Mouse (Mus musculus) heart, adult 11 months (tissue): ENCODE measurements around the gene Tor3a.

ENCODE experiments used
- DNase-seq: peaks from one replicate; pipeline ENCODE4 v3.0.0; 2022

The Tor3a gene

GRCm38 (mm10) chr1:156669208-156669983, 4.8 kb downstream of the Tor3a start:
- DNase-seq = peak; percentile 79

GRCm38 (mm10) chr1:156668602-156669001, 5.6 kb downstream of the Tor3a start:
- peak; percentile 81 for DNase-seq

GRCm38 (mm10) chr1:156667141-156667926, 6.8 kb downstream of the Tor3a start:
- peak; percentile 93 for DNase-seq

GRCm38 (mm10) chr1:156665777-156666176, 8.4 kb downstream of the Tor3a start:
- DNase-seq = peak; percentile 69

- DNase-seq = peak; percentile 76
Measured at GRCm38 (mm10) chr1:156660660-156661236, 13.4 kb downstream of the Tor3a start.

- peak; percentile 94 for DNase-seq
Measured at GRCm38 (mm10) chr1:156659906-156660659, 14.1 kb downstream of the Tor3a start.

DNA sequence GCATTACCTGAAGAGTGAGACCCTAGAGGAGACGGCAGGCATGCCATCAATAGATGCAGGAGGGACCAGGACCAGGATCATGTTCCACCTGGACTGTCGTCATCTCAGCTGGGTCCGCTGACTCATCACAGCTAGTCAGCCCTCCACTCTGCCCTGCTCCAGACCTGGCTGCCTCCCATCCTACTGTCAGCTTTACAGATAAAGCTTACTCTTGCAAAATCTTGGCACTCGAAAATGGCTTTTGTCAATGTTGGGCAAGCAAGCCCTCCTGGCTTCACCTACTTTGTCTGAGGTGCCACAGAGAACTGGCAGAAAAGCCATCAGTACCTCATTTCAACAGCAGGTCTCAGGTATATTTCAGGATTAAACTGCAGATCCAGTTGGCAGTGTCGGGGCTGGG, 15.5 kb downstream of the Tor3a start:
- peak; percentile 96 for DNase-seq

DNA sequence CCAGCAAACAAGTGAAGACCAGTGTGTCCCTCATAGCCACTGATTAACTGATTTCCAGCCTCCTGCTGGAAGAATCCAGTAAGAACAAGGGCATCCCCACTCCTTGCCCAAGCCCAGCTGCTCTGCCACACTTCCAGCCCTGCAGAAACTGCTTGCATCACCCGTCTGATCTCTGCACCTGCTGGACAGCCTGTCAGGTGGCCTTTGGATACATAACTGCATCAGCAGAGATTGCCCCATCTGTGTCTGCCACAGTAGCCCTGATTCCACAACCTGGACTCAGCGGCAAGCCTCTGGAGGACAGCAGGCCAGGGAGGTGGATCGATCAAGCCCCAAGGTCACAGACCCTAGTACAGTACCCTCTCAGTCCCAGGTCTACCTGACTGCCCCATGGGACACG, 16.6 kb downstream of the Tor3a start:
- no peak for DNase-seq

DNA sequence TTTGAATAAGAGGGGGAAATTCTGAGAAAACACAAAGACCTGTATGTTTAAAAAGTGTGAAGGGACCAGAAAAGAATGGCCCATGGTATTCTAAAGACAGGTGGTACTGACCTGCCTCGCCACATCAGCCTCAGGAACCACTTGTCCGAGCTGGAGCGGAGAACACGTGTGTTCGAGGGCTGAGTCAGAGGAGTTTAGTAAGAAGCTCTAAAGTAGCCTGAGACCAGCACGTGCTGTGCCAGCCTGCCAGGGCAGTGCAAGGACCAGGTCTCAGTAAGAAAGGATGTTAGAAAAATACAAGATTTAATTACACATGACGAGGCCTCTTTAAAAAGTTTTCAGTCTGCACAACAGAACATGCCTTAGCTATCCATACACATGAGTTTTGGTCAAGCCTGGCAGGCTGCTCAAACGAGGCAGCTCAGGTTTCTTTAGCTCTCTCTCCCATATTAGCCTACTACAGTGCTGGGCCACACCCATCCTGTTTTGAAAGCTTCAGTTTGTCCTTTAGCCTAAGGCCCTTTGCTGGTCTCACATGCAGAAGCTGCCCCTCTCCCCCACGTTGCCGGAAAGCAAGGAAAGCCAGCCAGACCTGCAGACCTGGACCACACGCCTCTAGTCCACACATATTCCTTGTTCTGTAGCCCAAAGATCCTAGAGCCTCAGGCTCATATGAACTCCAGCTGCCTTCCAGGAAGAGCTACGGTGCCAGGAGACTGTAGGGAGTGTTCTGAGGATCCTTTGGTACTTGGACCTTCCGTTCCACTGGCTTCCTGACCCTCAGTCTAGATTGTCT, 19.2 kb downstream of the Tor3a start:
- DNase-seq = peak; percentile 91

DNA sequence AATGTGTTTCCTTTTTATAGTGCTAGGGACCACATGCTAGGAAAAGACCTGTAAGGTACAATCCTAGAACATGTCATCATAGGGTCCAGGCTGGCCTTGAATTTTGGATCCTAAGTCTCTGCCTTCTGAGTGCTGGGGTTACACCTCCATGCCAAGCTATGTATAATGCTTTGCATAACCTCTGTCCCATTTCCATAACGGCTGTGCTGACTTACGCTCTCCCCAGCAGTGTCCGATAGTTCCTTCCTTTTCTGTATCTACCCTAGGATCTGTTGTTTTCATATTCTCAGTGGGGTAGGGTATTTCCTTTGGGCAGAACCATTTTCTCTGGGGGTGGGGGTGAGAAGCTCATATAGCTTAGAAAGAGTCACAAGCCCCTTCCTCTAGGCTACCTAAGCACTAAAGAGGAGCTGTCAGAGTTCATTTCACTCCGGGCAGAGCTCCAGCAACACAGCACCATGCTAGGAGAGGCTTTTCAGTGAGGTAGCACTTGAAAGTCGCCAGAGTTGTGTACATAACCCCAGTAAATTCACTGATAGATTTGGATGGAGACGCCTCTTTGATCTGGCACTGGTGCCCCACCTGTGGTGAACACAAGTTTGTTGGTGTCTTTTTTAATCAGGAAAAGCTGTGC, 21.9 kb downstream of the Tor3a start:
- DNase-seq = no peak

DNA sequence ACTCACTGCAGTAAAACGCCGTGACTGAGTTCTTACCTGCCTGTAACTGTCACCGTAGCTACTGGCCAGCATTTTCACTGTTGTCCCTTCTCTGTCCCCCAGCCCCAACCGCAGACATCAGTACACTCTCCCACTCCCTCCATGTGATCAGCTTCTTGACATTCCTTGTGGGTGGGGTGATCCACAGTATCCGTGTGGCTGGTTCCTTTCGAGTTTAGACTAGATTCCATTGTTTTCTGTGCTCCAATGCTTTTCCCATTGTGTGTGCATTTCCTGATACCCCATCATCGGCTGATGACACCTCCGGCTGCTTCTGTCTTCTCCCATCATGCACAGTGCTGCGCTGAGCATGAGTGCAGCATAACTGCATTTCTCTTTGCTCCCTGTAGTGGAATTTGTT, 23.5 kb downstream of the Tor3a start:
- peak; percentile 90 for DNase-seq

GRCm38 (mm10) chr1:156648705-156649104, 25.5 kb downstream of the Tor3a start:
- peak; percentile 75 for DNase-seq

- peak; percentile 53 for DNase-seq
Measured at GRCm38 (mm10) chr1:156645971-156646370, 28.2 kb downstream of the Tor3a start.

- DNase-seq = peak; percentile 81
Measured at GRCm38 (mm10) chr1:156644780-156645523, 29.2 kb downstream of the Tor3a start.

DNA sequence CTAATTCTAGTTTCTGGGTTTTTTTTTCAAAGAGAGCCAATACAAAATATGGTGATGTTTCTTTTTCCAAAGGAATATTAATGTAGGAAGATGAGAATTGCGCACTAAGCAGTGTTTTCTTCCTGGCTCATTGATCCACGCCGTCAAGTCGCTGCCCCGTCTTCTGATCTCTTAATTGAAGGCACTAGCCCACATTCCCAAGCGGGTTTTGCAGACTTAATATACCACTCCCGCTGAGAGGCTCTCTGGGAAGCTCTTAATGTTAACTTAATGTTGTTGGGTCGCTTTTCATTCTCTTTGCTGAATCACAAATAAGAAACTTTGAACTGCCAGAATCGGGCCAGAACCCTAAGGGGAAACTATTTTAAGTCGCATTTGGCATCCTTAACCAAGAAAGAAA, 30.1 kb downstream of the Tor3a start:
- peak; percentile 57 for DNase-seq

DNA sequence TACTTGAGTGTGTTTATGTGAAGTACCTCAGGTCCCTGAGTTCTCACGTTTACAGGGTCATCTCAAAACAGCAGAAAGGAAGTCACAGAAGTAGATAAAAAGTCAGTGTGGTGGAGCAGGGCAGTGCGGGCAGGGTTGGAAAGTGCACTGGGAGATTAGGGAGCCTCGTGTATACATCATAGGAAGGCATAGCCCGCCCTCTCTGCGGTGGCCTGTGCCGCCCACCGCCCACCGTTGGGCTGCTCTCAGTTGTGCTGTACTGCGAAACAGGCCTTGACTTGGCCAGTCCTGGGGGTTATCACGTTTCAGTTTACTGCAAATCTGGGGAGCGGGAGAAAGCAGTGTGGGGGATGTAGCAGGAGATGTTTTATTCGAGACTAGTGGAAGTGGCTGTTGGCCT, 31.3 kb downstream of the Tor3a start:
- peak; percentile 72 for DNase-seq

DNA sequence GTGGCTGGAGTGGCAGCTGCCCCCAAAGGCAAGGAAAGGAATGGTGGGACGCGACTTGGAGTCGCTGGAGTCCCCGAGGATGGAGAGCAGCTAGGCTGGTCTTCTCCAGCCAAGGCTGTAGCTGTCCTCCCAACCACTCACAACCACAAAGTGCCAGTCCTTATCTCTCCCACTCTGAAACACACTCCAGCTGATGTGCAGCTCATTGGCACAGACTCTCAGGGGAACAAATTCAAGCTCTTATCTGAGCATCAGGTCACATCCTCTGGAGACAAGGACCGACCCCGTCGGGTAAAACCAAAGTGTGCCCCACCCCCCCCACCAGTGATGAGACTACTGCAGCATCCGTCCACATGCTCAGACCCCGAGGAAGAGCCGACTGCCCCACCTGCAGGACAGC, 32.3 kb downstream of the Tor3a start:
- peak; percentile 82 for DNase-seq

DNA sequence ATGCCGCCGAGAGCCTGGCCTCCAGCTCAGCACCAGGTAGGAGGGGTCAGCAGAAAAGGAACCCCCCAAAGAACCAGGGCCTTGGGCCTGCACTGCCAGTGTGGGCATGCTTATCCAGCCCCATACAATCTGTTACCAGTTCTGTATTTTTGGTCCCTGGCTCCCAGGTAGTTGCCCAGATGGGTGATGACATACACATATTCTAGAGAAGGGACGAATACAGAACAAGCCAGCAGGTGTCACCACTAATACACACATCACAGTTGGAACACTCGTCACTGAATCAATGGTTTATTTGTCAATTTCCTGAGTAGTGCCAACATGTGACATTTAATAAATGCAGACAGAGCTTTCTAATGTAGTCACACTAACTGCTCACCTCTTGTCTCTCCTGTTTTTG, 33.6 kb downstream of the Tor3a start:
- DNase-seq = peak; percentile 87

DNA sequence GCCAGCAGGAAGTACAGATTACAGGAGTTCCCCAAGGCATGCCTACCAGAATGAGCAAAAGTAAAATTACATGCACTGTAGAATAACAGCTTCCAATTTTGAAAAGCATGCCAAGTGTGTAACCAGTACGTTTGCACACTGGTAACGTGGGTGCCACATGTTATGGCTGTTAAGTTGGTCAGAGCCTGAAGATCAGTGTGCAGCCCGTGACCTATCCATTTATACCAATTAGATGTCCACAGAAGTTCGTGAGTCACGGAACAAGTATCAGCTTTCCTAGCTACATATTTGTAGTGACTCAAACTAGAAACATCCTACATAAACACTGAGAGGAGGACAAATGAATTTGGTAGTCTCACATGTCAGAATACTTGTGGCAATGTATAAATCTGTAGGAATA, 34.7 kb downstream of the Tor3a start:
- DNase-seq = peak; percentile 8

DNA sequence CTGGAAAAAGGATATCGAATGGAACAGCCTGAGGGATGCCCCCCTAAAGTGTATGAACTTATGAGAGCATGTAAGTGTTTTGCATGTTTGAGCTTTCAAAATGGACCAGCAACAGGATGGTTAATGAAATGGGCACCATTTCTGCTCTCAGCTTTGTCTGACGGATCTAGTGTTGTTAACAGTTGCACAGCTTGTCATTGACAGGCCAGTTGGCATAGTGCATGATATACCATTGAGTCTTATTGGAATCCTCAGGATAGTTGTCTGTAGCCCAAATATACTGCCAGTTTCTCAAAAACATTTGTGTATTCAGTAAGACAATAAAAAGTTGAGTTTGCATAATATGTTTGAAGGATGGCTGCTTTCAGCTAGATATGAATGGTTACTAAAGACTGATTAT, 39.0 kb downstream of the Tor3a start:
- DNase-seq = no peak

GRCm38 (mm10) chr1:156633095-156633494, 41.1 kb downstream of the Tor3a start:
- peak; percentile 89 for DNase-seq
